Mouse (Mus musculus): ENCODE measurements around the gene Gabrd.

Gene Gabrd

DNA sequence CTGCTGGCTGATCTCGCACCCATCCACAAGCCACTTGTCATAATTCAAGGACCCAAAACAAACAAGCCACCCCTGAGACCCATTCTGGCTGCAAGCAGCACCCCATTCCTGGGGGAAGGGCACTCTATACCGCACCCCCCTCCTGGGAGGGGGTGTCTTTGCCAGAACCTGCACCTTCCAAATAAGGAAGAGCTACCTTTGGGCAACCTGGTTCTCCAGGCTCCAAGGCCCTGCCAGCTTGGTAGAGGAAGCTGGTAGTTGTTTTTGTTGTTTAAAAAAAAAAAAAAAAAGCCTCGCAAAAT lies 53.7 kb downstream of the Gabrd start:
- no peak for DNase-seq (ENCODE audit: low read depth in 1 of 2, low spot score in 2 of 2)

DNA sequence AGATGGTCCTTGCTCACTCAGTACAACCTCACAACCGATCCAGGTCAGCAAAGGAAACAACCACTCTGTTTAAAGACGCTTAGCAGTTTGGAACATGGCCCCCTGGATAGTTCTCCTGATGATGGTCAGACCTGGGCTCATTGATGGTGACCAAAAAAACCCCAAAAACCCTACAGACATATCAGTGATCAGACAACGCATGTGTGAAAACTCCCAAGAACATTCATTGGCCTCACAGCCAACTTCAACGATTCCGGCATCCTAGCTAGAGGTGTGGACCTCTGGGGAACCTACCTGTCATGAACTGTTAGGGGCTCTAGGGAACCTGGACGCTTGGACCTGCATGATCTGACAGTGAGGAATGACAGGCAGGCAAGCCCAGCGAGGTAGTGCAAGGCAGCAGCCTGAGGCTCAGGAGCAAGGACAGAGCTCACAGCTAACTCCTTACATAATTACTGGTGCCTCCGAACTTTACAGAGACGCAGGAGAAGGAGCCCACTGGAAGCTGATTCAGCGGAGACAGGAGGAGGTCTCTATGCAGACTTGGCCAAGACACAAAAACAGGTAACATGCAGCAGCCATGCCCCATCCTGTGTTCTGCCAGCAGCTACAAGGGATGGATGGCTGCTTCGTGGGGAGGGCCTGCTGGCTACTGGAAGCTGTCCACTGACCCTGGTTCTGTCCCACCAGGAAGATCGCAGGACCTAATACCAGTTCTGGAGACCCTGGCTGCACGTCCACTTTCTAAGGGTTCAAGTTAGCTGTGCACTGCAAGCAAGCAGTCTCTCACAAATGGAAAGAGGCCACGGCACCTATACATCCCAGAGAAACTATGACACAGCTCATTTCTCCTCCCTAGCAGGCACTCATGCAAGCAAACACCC lies 54.3 kb downstream of the Gabrd start:
- DNase-seq (ENCODE audit: low read depth in 1 of 2, low spot score in 2 of 2): no peak

DNA sequence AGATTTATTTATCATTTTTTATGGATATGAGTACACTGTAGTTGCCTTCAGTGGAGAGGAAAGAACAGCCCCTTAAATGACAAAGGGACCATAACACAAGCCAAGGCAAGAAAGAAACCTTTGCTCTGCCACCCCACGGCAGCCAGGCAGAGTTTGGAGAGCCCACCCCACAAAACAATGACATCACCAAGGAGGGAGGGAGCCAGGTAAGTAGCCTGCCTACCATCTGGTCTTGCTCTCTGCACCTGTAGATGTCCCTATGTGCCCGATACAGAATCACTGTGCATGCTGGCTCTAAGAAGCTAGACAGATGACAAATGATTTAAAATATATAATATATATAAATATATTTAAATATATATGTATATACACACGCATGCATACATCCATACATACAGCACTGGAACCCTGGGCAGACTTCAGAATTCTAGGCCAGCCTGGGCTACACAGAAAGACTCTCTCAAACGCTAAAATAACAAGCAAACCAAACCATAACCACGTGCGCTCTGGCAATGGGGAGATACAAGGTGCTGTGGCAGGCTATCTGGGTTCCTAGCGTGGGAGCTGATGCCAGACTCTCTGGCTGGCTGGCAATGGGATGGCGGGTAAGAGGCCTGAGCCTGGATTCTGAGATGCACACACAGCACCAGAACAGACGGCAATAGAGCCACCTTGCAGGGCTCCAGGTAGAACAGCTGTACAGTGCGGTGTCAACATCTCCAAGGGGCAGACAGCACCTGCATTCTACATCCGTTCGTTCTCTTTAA lies 61.4 kb downstream of the Gabrd start:
- no peak for DNase-seq (ENCODE audit: low read depth in 1 of 2, low spot score in 2 of 2)
